Mouse (Mus musculus): ENCODE data around the gene Nagpa. TPM values are rescaled to one million over a fixed set of nuclear protein-coding genes. Genes with fewer than 3 reads are reported as not detected.

The Nagpa gene
- polyA plus RNA-seq, 1 experiment from 2014 or later, result 21.2 TPM

DNA sequence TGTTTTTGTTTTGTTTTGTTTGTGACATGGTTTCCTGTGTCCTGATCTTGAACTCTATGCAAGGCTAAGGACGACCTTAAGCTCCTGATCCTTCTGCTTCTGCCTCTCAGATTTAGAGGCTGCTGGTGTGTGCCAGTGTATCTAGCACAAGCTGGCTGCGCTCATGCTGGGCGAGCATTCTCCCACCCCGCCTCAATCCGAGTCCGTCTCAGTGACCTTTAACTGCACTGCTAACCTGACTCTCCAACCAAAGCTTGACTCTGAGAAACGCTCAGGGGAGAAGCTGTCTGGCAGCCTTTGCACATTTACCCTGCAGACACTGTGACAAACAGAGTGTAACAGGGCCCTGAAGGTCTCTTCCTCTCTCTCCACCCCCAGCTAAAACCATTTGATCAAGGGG is 18.1 kb downstream of the Nagpa start:
- no peak overlapping the region for H3K4me3 ChIP-seq (replicated peaks)
- 28% methylated on average over 7 of the region's 7 CpGs for WGBS
- 0 out of 2 replicates have a peak, but pooled peaks cover 3% of the 10 kb centered on the region for H3K27me3 ChIP-seq
- H3K4me1 ChIP-seq, result no peaks in the 10 kb centered on the region
- H3K36me3 ChIP-seq, result no peaks in the 10 kb centered on the region
- no peak overlapping the region for H3K27ac ChIP-seq
- no peak overlapping the region for H3K4me2 ChIP-seq
- H3K9ac ChIP-seq, result no peak overlapping the region
- H3K9me3 ChIP-seq (replicated peaks), result no peaks in the 10 kb centered on the region
- no peak for ATAC-seq (replicated peaks; ENCODE audit: low FRiP score)

DNA sequence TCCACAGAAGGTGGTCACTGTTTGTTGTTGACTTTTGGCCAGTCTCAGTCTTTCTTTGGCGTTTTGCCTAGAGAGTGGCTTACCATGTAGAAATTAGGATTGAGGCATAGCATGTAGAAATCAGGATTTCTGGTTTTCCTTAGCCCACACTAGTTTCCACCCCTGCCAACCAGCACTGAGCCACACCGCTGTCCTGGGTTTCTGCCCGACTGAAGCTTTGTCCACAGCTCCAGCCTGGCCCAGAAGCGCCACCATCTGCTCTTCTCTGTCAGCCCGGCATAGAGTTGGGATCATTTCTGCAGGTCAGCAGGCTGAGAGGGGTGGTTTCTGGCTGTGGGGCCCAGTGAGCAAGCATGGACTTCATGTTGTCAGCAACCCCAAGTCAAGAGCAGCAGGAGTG is 18.9 kb downstream of the Nagpa start:
- ATAC-seq (replicated peaks; ENCODE audit: low FRiP score), result no peak
- Histone ChIP-seq H3K4me2 (no peak overlapping the region), H3K9me3 (replicated peaks) (no peaks in the 10 kb centered on the region), H3K27me3 (0 out of 2 replicates have a peak, but pooled peaks cover 3% of the 10 kb centered on the region), H3K4me1 (no peaks in the 10 kb centered on the region), H3K9ac (no peak overlapping the region), H3K27ac (no peak overlapping the region), H3K36me3 (no peaks in the 10 kb centered on the region), H3K4me3 (replicated peaks) (no peak overlapping the region)
- 81% methylated on average over 5 of the region's 5 CpGs for WGBS

- H3K4me2 ChIP-seq, result no peak overlapping the region
- 59% methylated on average over 8 of the region's 8 CpGs for WGBS
- H3K9ac ChIP-seq, result no peak overlapping the region
- no peaks in the 10 kb centered on the region for H3K4me1 ChIP-seq
- no peak overlapping the region for H3K4me3 ChIP-seq (replicated peaks)
- H3K9me3 ChIP-seq (replicated peaks), result no peaks in the 10 kb centered on the region
- H3K27me3 ChIP-seq, result 0 out of 2 replicates have a peak, but pooled peaks cover 3% of the 10 kb centered on the region
- H3K36me3 ChIP-seq, result no peaks in the 10 kb centered on the region
- H3K27ac ChIP-seq, result no peak overlapping the region
- no peak for ATAC-seq (replicated peaks; ENCODE audit: low FRiP score)
Measured at GRCm38 (mm10) chr16:5184101-5184500, 19.7 kb downstream of the Nagpa start.

GRCm38 (mm10) chr16:5183310-5183975 is 20.4 kb downstream of the Nagpa start:
- Histone ChIP-seq H3K4me1 (no peaks in the 10 kb centered on the region), H3K27ac (no peak overlapping the region), H3K9me3 (replicated peaks) (no peaks in the 10 kb centered on the region), H3K9ac (no peak overlapping the region), H3K4me2 (no peak overlapping the region), H3K36me3 (no peaks in the 10 kb centered on the region), H3K27me3 (0 out of 2 replicates have a peak, but pooled peaks cover 3% of the 10 kb centered on the region), H3K4me3 (replicated peaks) (no peak overlapping the region)
- 85% methylated on average over 18 of the region's 18 CpGs for WGBS
- no peak for ATAC-seq (replicated peaks; ENCODE audit: low FRiP score)

- no peaks in the 10 kb centered on the region for H3K27me3 ChIP-seq
- H3K4me3 ChIP-seq (replicated peaks), result no peak overlapping the region
- ATAC-seq (replicated peaks; ENCODE audit: low FRiP score), result no peak
- H3K9me3 ChIP-seq (replicated peaks), result no peaks in the 10 kb centered on the region
- 87% methylated on average over 6 of the region's 6 CpGs for WGBS
- H3K36me3 ChIP-seq, result no peaks in the 10 kb centered on the region
- H3K27ac ChIP-seq, result no peak overlapping the region
- no peak overlapping the region for H3K9ac ChIP-seq
- H3K4me2 ChIP-seq, result no peak overlapping the region
- H3K4me1 ChIP-seq, result no peaks in the 10 kb centered on the region
Measured at GRCm38 (mm10) chr16:5172636-5173035, 31.2 kb downstream of the Nagpa start.

GRCm38 (mm10) chr16:5168829-5169228 is 35.0 kb downstream of the Nagpa start:
- no peaks in the 10 kb centered on the region for H3K9me3 ChIP-seq (replicated peaks)
- H3K36me3 ChIP-seq, result no peaks in the 10 kb centered on the region
- H3K27me3 ChIP-seq, result no peaks in the 10 kb centered on the region
- ATAC-seq (replicated peaks; ENCODE audit: low FRiP score), result no peak
- H3K4me3 ChIP-seq (replicated peaks), result no peak overlapping the region
- no peak overlapping the region for H3K27ac ChIP-seq
- no peaks in the 10 kb centered on the region for H3K4me1 ChIP-seq
- no peak overlapping the region for H3K4me2 ChIP-seq
- 61% methylated on average over 5 of the region's 5 CpGs for WGBS
- H3K9ac ChIP-seq, result no peak overlapping the region

- 80% methylated on average over 2 of the region's 2 CpGs for WGBS
- no peaks in the 10 kb centered on the region for H3K9me3 ChIP-seq (replicated peaks)
Measured at GRCm38 (mm10) chr16:5168038-5168437, 35.8 kb downstream of the Nagpa start.

GRCm38 (mm10) chr16:5164327-5164726 is 39.5 kb downstream of the Nagpa start:
- no peak for ATAC-seq (replicated peaks; ENCODE audit: low FRiP score)

More at GRCm38 (mm10) chr16:5168038-5168437, 35.8 kb downstream of the Nagpa start:
- ATAC-seq (replicated peaks; ENCODE audit: low FRiP score), result no peak
- Histone ChIP-seq H3K27me3 (no peaks in the 10 kb centered on the region), H3K4me2 (no peak overlapping the region), H3K4me1 (no peaks in the 10 kb centered on the region), H3K27ac (no peak overlapping the region), H3K4me3 (replicated peaks) (no peak overlapping the region), H3K36me3 (no peaks in the 10 kb centered on the region), H3K9ac (no peak overlapping the region)

DNA sequence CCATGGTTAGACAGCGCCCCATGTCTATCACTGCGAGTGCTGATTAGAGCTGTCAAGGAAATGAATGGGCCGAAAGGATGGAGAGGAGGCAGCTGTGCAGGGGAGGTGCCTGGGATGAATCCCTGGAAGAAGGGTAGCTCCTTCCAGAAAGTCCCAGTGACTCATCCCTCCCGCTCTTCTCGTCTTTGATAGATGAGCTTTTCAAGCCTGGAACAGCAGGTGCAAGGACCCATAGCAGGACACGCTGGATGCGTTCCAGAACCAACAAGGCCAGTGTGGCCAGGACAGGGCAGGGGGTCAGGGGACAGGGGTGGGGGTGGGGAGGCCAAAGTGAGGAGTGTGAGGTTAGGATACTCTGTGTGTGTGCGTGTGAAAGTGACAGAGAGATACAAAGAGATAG is 44.6 kb downstream of the Nagpa start:
- no peak overlapping the region for H3K9ac ChIP-seq
- H3K4me2 ChIP-seq, result no peak overlapping the region
- 66% methylated on average over 8 of the region's 8 CpGs for WGBS
- no peak overlapping the region for H3K4me3 ChIP-seq (replicated peaks)
- H3K4me1 ChIP-seq, result no peaks in the 10 kb centered on the region
- H3K27me3 ChIP-seq, result peaks cover 3% of the 10 kb centered on the region; the same call in 1 of the 2 replicates
- no peaks in the 10 kb centered on the region for H3K36me3 ChIP-seq
- H3K9me3 ChIP-seq (replicated peaks), result no peaks in the 10 kb centered on the region
- H3K27ac ChIP-seq, result no peak overlapping the region
- ATAC-seq (replicated peaks; ENCODE audit: low FRiP score), result no peak

More at GRCm38 (mm10) chr16:5164327-5164726, 39.5 kb downstream of the Nagpa start:
- no peak overlapping the region for H3K4me3 ChIP-seq (replicated peaks)
- 54% methylated on average over 6 of the region's 6 CpGs for WGBS
- no peak overlapping the region for H3K27ac ChIP-seq
- H3K36me3 ChIP-seq, result no peaks in the 10 kb centered on the region
- H3K27me3 ChIP-seq, result peaks cover 3% of the 10 kb centered on the region; the same call in 1 of the 2 replicates
- H3K9me3 ChIP-seq (replicated peaks), result no peaks in the 10 kb centered on the region
- no peak overlapping the region for H3K4me2 ChIP-seq
- H3K4me1 ChIP-seq, result no peaks in the 10 kb centered on the region
- no peak overlapping the region for H3K9ac ChIP-seq

- H3K4me2 ChIP-seq, result no peak overlapping the region
- no peak overlapping the region for H3K4me3 ChIP-seq (replicated peaks)
- H3K9me3 ChIP-seq (replicated peaks), result no peaks in the 10 kb centered on the region
- H3K27me3 ChIP-seq, result no peaks in the 10 kb centered on the region
- H3K36me3 ChIP-seq, result no peaks in the 10 kb centered on the region
- ATAC-seq (replicated peaks; ENCODE audit: low FRiP score), result no peak
- no peaks in the 10 kb centered on the region for H3K4me1 ChIP-seq
- no peak overlapping the region for H3K27ac ChIP-seq
- WGBS, result 84% methylated on average over 3 of the region's 3 CpGs
- no peak overlapping the region for H3K9ac ChIP-seq
Measured at GRCm38 (mm10) chr16:5157113-5157512, 46.7 kb downstream of the Nagpa start.

- Histone ChIP-seq H3K9me3 (replicated peaks) (no peaks in the 10 kb centered on the region), H3K4me2 (no peak overlapping the region), H3K27ac (no peak overlapping the region), H3K27me3 (no peaks in the 10 kb centered on the region), H3K9ac (no peak overlapping the region), H3K36me3 (no peaks in the 10 kb centered on the region), H3K4me1 (no peaks in the 10 kb centered on the region), H3K4me3 (replicated peaks) (no peak overlapping the region)
- 48% methylated on average over 2 of the region's 2 CpGs for WGBS
- no peak for ATAC-seq (replicated peaks; ENCODE audit: low FRiP score)
Measured at GRCm38 (mm10) chr16:5156495-5156894, 47.3 kb downstream of the Nagpa start.

DNA sequence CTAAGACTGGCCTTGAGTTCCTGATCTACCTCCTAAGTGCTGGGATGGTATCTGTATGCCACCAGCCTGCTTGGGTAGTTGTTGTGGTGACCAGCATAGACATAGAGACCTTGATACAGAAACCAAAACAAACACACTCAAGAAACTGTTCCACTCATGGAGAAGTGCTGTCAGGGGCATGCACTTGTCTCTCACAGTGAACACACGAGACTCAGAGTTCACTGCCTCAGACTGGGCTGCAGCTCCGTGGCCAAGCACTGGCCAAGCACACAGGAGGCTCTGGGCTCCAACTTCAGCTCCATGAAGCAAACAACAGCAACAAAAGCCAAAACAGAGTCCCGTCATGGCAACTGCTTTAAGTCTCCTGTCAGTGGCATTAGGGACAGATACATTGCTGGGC is 48.8 kb downstream of the Nagpa start:
- Histone ChIP-seq H3K36me3 (no peaks in the 10 kb centered on the region), H3K4me3 (replicated peaks) (no peak overlapping the region), H3K27me3 (peaks cover 9% of the 10 kb centered on the region; the same call in 1 of the 2 replicates), H3K9me3 (replicated peaks) (no peaks in the 10 kb centered on the region), H3K4me2 (no peak overlapping the region), H3K27ac (no peak overlapping the region), H3K4me1 (no peaks in the 10 kb centered on the region), H3K9ac (no peak overlapping the region)
- ATAC-seq (replicated peaks; ENCODE audit: low FRiP score), result no peak
- WGBS, result 59% methylated on average over 3 of the region's 3 CpGs
